Mouse (Mus musculus): ENCODE data around the gene Cldn6. TPM values are rescaled to one million over a fixed set of nuclear protein-coding genes. Genes with fewer than 3 reads are reported as not detected.
A peak's percentile ranks its signal among the peaks of the same experiment; 100 is the strongest.

The Cldn6 gene
- polyA plus RNA-seq, 1 experiment from 2014 or later, result 6.3 TPM

DNA sequence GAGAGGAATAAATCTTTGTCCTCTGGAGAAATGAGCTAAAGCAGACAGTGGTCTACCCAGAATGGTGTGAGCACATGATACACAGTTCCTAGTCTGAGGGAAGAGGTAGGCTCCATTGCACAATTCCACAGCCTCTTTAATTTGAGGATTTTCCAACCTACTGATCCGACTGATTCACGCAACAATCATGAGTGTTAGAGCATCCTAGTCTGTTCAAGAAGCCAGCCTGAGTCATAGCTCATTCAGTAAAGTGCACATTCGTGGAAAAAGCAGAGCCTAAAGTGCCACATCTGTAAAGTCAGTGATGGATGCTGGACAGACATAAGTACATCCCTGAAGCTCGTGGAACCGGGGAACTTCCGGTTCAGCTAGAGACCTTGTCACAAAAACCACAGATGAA is 27.7 kb upstream of the Cldn6 start:
- 68% methylated on average over 6 of the region's 6 CpGs for WGBS
- no peak overlapping the region for H3K9ac ChIP-seq (replicated peaks; ENCODE audit: low read depth)
- no peaks in the 10 kb centered on the region for H3K27me3 ChIP-seq (replicated peaks; ENCODE audit: insufficient read depth, low read length)
- H3K27ac ChIP-seq (ENCODE audit: low read length), result no peak overlapping the region
- H3K4me3 ChIP-seq (ENCODE audit: low read depth, low read length), result no peak overlapping the region
- ATAC-seq (no peak), DNase-seq (ENCODE audit: low spot score) (no peak)
- H3K36me3 ChIP-seq (ENCODE audit: insufficient read depth, low read length), result no peaks in the 10 kb centered on the region
- TF ChIP-seq EP300 (IDR thresholded peaks at IDR 0.05) (no peak), CTCF (IDR thresholded peaks at IDR 0.05) (no peak)
- no peaks in the 10 kb centered on the region for H3K4me1 ChIP-seq (ENCODE audit: insufficient read depth, low read depth, low read length)
- no peaks in the 10 kb centered on the region for H3K9me3 ChIP-seq (ENCODE audit: low read length)
- no peak overlapping the region for H3K4me2 ChIP-seq (replicated peaks; ENCODE audit: low read depth, low read length)

DNA sequence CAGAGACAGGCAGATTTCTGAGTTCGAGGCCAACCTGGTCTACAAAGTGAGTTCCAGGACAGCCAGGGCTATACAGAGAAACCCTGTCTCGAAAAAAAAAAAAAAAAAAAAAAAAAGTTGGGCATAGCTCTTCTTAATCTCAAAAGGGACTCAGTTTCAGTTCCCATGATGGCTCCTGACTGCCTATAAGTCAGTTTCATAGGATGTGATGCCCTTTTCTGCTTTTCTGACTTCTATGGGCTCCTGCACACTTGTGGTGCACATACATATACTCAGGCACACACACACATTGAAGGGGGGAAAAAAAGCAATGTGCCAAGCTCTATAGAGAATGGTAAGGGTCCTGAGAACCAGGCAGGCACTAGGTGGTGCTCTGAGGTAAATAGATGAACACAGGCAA is 25.7 kb upstream of the Cldn6 start:
- DNase-seq (ENCODE audit: low spot score), result no peak
- WGBS, result 50% methylated on average over 1 of the region's 2 CpGs
- H3K36me3 ChIP-seq (ENCODE audit: insufficient read depth, low read length), result no peaks in the 10 kb centered on the region

GRCm38 (mm10) chr17:23654001-23654400 is 25.0 kb upstream of the Cldn6 start:
- 46% methylated on average over 6 of the region's 6 CpGs for WGBS
- Histone ChIP-seq H3K4me3 (ENCODE audit: low read depth, low read length) (no peak overlapping the region), H3K9ac (replicated peaks; ENCODE audit: low read depth) (no peak overlapping the region), H3K27ac (ENCODE audit: low read length) (no peak overlapping the region), H3K9me3 (ENCODE audit: low read length) (no peaks in the 10 kb centered on the region), H3K36me3 (ENCODE audit: insufficient read depth, low read length) (no peaks in the 10 kb centered on the region), H3K27me3 (replicated peaks; ENCODE audit: insufficient read depth, low read length) (no peaks in the 10 kb centered on the region), H3K4me1 (ENCODE audit: insufficient read depth, low read depth, low read length) (no peaks in the 10 kb centered on the region), H3K4me2 (replicated peaks; ENCODE audit: low read depth, low read length) (no peak overlapping the region)
- TF ChIP-seq EP300 (IDR thresholded peaks at IDR 0.05), result no peak
- TF ChIP-seq CTCF (IDR thresholded peaks at IDR 0.05), result no peak
- DNase-seq (ENCODE audit: low spot score) (no peak), ATAC-seq (no peak)

More for the DNA sequence above, 25.7 kb upstream of the Cldn6 start:
- no peak overlapping the region for H3K4me2 ChIP-seq (replicated peaks; ENCODE audit: low read depth, low read length)
- H3K27ac ChIP-seq (ENCODE audit: low read length), result no peak overlapping the region
- no peaks in the 10 kb centered on the region for H3K27me3 ChIP-seq (replicated peaks; ENCODE audit: insufficient read depth, low read length)
- TF ChIP-seq EP300 (IDR thresholded peaks at IDR 0.05) (no peak), CTCF (IDR thresholded peaks at IDR 0.05) (no peak)
- no peak overlapping the region for H3K4me3 ChIP-seq (ENCODE audit: low read depth, low read length)
- H3K9me3 ChIP-seq (ENCODE audit: low read length), result no peaks in the 10 kb centered on the region
- ATAC-seq, result no peak
- no peaks in the 10 kb centered on the region for H3K4me1 ChIP-seq (ENCODE audit: insufficient read depth, low read depth, low read length)
- no peak overlapping the region for H3K9ac ChIP-seq (replicated peaks; ENCODE audit: low read depth)

DNA sequence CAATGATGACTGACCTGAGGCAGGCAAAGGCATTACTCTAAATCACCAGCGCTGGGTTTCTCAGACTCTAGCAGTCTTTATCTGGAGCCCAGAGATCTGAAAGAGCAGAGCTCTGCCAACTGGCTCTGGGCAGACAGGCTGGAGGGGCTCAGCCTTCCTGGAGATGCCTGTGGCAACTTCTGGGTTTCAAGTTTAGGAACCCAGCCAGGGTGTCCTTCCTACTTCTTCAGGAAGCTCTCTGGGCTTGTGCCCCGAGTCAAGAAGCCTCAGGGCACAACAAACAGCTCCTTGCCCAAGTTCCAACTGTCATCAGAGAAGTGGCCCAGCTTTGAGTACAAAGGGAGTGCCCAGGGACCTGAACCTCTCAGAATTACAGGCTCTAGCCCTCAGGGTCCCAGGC is 24.6 kb upstream of the Cldn6 start:
- Histone ChIP-seq H3K27me3 (replicated peaks; ENCODE audit: insufficient read depth, low read length) (no peaks in the 10 kb centered on the region), H3K4me1 (ENCODE audit: insufficient read depth, low read depth, low read length) (no peaks in the 10 kb centered on the region), H3K27ac (ENCODE audit: low read length) (no peak overlapping the region), H3K4me3 (ENCODE audit: low read depth, low read length) (no peak overlapping the region), H3K36me3 (ENCODE audit: insufficient read depth, low read length) (no peaks in the 10 kb centered on the region), H3K9ac (replicated peaks; ENCODE audit: low read depth) (no peak overlapping the region), H3K9me3 (ENCODE audit: low read length) (no peaks in the 10 kb centered on the region), H3K4me2 (replicated peaks; ENCODE audit: low read depth, low read length) (no peak overlapping the region)
- TF ChIP-seq EP300 (IDR thresholded peaks at IDR 0.05) (no peak), CTCF (IDR thresholded peaks at IDR 0.05) (no peak)
- DNase-seq (ENCODE audit: low spot score) (no peak), ATAC-seq (no peak)
- WGBS, result 59% methylated on average over 2 of the region's 2 CpGs

GRCm38 (mm10) chr17:23658450-23658849 is 20.6 kb upstream of the Cldn6 start:
- H3K4me1 ChIP-seq (ENCODE audit: insufficient read depth, low read depth, low read length), result no peaks in the 10 kb centered on the region
- ATAC-seq, result no peak
- no peak overlapping the region for H3K9ac ChIP-seq (replicated peaks; ENCODE audit: low read depth)
- 68% methylated on average over 3 of the region's 3 CpGs for WGBS
- DNase-seq (ENCODE audit: low spot score), result no peak
- H3K4me2 ChIP-seq (replicated peaks; ENCODE audit: low read depth, low read length), result no peak overlapping the region
- peaks cover 8% of the 10 kb centered on the region; the same call in 1 of the 2 replicates for H3K27me3 ChIP-seq (replicated peaks; ENCODE audit: insufficient read depth, low read length)
- no peaks in the 10 kb centered on the region for H3K36me3 ChIP-seq (ENCODE audit: insufficient read depth, low read length)
- no peak overlapping the region for H3K27ac ChIP-seq (ENCODE audit: low read length)
- TF ChIP-seq CTCF (IDR thresholded peaks at IDR 0.05) (no peak), EP300 (IDR thresholded peaks at IDR 0.05) (no peak)
- no peaks in the 10 kb centered on the region for H3K9me3 ChIP-seq (ENCODE audit: low read length)
- no peak overlapping the region for H3K4me3 ChIP-seq (ENCODE audit: low read depth, low read length)

DNA sequence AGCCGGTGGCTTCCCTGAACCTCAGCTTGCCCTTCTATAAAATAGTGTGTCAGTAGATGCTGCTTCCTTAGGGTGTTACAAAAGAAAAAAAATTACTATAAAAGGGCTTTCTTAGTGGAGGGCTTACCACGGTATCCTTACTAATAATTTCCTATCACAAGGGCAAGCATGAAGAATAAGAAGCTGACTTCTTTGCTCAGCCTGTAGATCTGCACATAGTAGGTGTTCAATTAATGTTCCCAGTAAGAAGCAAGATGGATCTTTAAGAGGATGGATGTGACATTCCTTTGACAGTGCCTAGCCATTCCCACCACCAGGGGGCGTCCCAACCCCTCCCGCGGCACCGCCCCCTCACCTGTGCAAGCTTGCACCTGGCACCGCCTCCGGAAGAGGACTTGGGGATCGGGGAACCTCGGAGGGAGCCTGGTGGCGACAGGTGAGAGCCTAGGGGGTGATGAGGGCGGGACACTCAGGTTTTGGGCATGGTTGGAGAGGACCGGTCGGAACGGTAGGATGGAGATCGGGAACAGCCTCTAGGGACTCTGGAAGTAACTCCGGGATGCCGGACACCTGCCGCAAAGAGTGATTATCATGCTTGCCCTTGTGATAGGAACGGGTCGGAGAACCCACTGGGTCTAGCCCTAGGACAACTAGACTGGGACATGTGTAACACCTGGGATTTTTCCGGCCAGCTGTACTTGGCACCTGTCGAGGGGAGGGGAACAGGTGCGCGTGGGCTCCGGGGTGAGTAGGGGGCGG is 18.8 kb upstream of the Cldn6 start, which contains the start of gene Bicdl2:
Gene Bicdl2, plus strand, starts transcription at position 390 of the 759 bp plus-strand sequence.
- TF ChIP-seq EP300 (IDR thresholded peaks at IDR 0.05) (no peak), CTCF (IDR thresholded peaks at IDR 0.05) (peak; percentile 89)
- Histone ChIP-seq H3K4me2 (replicated peaks; ENCODE audit: low read depth, low read length) (peak within 1 kb of the TSS; percentile 63), H3K4me3 (ENCODE audit: low read depth, low read length) (peak within 1 kb of the TSS; percentile 42), H3K27me3 (replicated peaks; ENCODE audit: insufficient read depth, low read length) (peaks cover 8% of the 10 kb centered on the region; the same call in 1 of the 2 replicates), H3K9ac (replicated peaks; ENCODE audit: low read depth) (0 out of 2 replicates have a peak within 1 kb of the TSS, but pooled peaks have one; percentile 3), H3K27ac (ENCODE audit: low read length) (no peak within 1 kb of the TSS), H3K9me3 (ENCODE audit: low read length) (no peaks in the 10 kb centered on the region), H3K4me1 (ENCODE audit: insufficient read depth, low read depth, low read length) (no peaks in the 10 kb centered on the region), H3K36me3 (ENCODE audit: insufficient read depth, low read length) (no peaks in the 10 kb centered on the region)
- DNase-seq (ENCODE audit: low spot score) (peak; percentile 74), ATAC-seq (peak; percentile 82)
- WGBS, result 7% methylated on average over 27 of the region's 27 CpGs

Data from lung, postnatal 0 days (tissue).